Mouse (Mus musculus) forebrain, embryonic 15.5 days (tissue): ENCODE measurements around the gene Cc2d1b. TPM values are rescaled to one million over a fixed set of nuclear protein-coding genes. Genes with fewer than 3 reads are reported as not detected.

Experiments
- ATAC-seq: fragments of 200-750 bp; cut with Nextera tagmentation; replicated peaks from 2 replicates; pipeline ENCODE4 v1.8.0; 2017; ENCODE audit warnings: mild to moderate bottlenecking, moderate TSS enrichment, moderate library complexity
- H3K27ac ChIP-seq: fragments of 300-500 bp; sonication (generic); replicated peaks from 2 replicates; pipeline ENCODE4 v1.5.1; 2015; ENCODE audit warnings: mild to moderate bottlenecking, inconsistent platforms
- H3K27me3 ChIP-seq: fragments of 300-500 bp; sonication (generic); 2 replicates; pipeline ENCODE4 v1.6.1; 2015; ENCODE audit warnings: inconsistent platforms
- H3K36me3 ChIP-seq: fragments of 300-500 bp; sonication (generic); 2 replicates; pipeline ENCODE4 v1.6.1; 2015; ENCODE audit warnings: mild to moderate bottlenecking, inconsistent platforms
- H3K4me1 ChIP-seq: fragments of 300-500 bp; sonication (generic); 2 replicates; pipeline ENCODE4 v1.6.1; 2015; ENCODE audit warnings: inconsistent platforms
- H3K4me2 ChIP-seq: fragments of 300-500 bp; sonication (generic); replicated peaks from 2 replicates; pipeline ENCODE4 v1.6.1; 2015; ENCODE audit warnings: mild to moderate bottlenecking, inconsistent platforms
- H3K4me3 ChIP-seq: fragments of 300-500 bp; sonication (generic); 2 replicates; pipeline ENCODE4 v1.5.1; 2015; ENCODE audit warnings: mild to moderate bottlenecking, inconsistent platforms
- H3K9ac ChIP-seq: fragments of 300-500 bp; sonication (generic); replicated peaks from 2 replicates; pipeline ENCODE4 v1.6.1; 2015; ENCODE audit warnings: mild to moderate bottlenecking, inconsistent platforms
- H3K9me3 ChIP-seq: fragments of 300-500 bp; sonication (generic); 2 replicates; pipeline ENCODE4 v1.6.1; 2016; ENCODE audit warnings: inconsistent platforms
- WGBS: fragments of 180-500 bp; shearing (Covaris S2); methylation state at CpG from one replicate; pipeline ENCODE4 v1.1.7; 2015; ENCODE audit warnings: mixed read lengths; 5-methylcytosine and 5-hydroxymethylcytosine counted together
- polyA plus RNA-seq: library from polyadenylated mRNA; unstranded; fragments of >200 nt; fragmentation: Nextera tagmentation; extraction: Ambion mirVana; gene quantifications from 2 replicates; pipeline ENCODE4 v1.2.1, GENCODE M21; 2015

Gene Cc2d1b
- polyA plus RNA-seq, result 21.6 and 21.8 TPM in 2 replicates

- peak; percentile 94 for ATAC-seq
- H3K4me2 ChIP-seq, result peak within 1 kb of the TSS; percentile 83
- H3K36me3 ChIP-seq, result peaks cover 3% of the 10 kb centered on the region
- under 1% methylated on average over 84 of the region's 86 CpGs for WGBS
- H3K9ac ChIP-seq, result peak within 1 kb of the TSS; percentile 98
- peaks cover 20% of the 10 kb centered on the region for H3K4me1 ChIP-seq
- H3K27ac ChIP-seq, result peak within 1 kb of the TSS; percentile 91
- no peaks in the 10 kb centered on the region for H3K9me3 ChIP-seq
- H3K4me3 ChIP-seq, result peak within 1 kb of the TSS; percentile 84
- no peaks in the 10 kb centered on the region for H3K27me3 ChIP-seq
Observed at GRCm38 (mm10) chr4:108619587-108620341, at the start of gene Cc2d1b. Gene Cc2d1b (plus strand): TSS chr4:108619940.

- ATAC-seq, result no peak
- Histone ChIP-seq H3K4me2 (no peak overlapping the region), H3K9me3 (no peaks in the 10 kb centered on the region), H3K27ac (no peak overlapping the region), H3K4me1 (peaks cover 11% of the 10 kb centered on the region), H3K36me3 (peaks cover 63% of the 10 kb centered on the region), H3K4me3 (no peak overlapping the region), H3K9ac (no peak overlapping the region), H3K27me3 (no peaks in the 10 kb centered on the region)
- WGBS, result 97% methylated on average over 3 of the region's 3 CpGs
Observed at GRCm38 (mm10) chr4:108572644-108573043, 47.1 kb upstream of the Cc2d1b start.

- H3K9ac ChIP-seq, result peak within 1 kb of the TSS; percentile 75
- ATAC-seq, result peak; percentile 99
- no peaks in the 10 kb centered on the region for H3K9me3 ChIP-seq
- peak within 1 kb of the TSS; percentile 70 for H3K4me3 ChIP-seq
- peaks cover 29% of the 10 kb centered on the region for H3K4me1 ChIP-seq
- under 1% methylated on average over 64 of the region's 64 CpGs for WGBS
- H3K27me3 ChIP-seq, result no peaks in the 10 kb centered on the region
- H3K36me3 ChIP-seq, result peaks cover 15% of the 10 kb centered on the region
- peak within 1 kb of the TSS; percentile 79 for H3K27ac ChIP-seq
- H3K4me2 ChIP-seq, result peak within 1 kb of the TSS; percentile 75
Observed at GRCm38 (mm10) chr4:108578840-108579742, 40.6 kb upstream of the Cc2d1b start, which contains the start of the genes Prpf38a and Orc1. Gene Prpf38a (minus strand): TSS chr4:108579336. Gene Orc1 (plus strand): TSS chr4:108579423.

- WGBS, result under 1% methylated on average over 16 of the region's 16 CpGs
- H3K4me3 ChIP-seq, result peak overlapping the region; percentile 70
- no peaks in the 10 kb centered on the region for H3K9me3 ChIP-seq
- 0 out of 2 replicates have a peak, but pooled peaks have one; percentile 5 for ATAC-seq
- H3K4me2 ChIP-seq, result peak overlapping the region; percentile 75
- peaks cover 29% of the 10 kb centered on the region for H3K4me1 ChIP-seq
- no peaks in the 10 kb centered on the region for H3K27me3 ChIP-seq
- H3K27ac ChIP-seq, result no peak overlapping the region
- peak overlapping the region; percentile 44 for H3K9ac ChIP-seq
- peaks cover 10% of the 10 kb centered on the region for H3K36me3 ChIP-seq
Observed at GRCm38 (mm10) chr4:108579743-108580411, 39.9 kb upstream of the Cc2d1b start.

- H3K9ac ChIP-seq, result no peak overlapping the region
- no peaks in the 10 kb centered on the region for H3K4me1 ChIP-seq
- H3K4me3 ChIP-seq, result no peak overlapping the region
- H3K9me3 ChIP-seq, result no peaks in the 10 kb centered on the region
- H3K27me3 ChIP-seq, result no peaks in the 10 kb centered on the region
- no peak for ATAC-seq
- no peaks in the 10 kb centered on the region for H3K36me3 ChIP-seq
- H3K4me2 ChIP-seq, result no peak overlapping the region
- WGBS, result 87% methylated on average over 2 of the region's 2 CpGs
- H3K27ac ChIP-seq, result no peak overlapping the region
Observed at GRCm38 (mm10) chr4:108593376-108593775, 26.4 kb upstream of the Cc2d1b start.

- Histone ChIP-seq H3K4me1 (no peaks in the 10 kb centered on the region), H3K9ac (no peak overlapping the region), H3K27me3 (no peaks in the 10 kb centered on the region), H3K36me3 (no peaks in the 10 kb centered on the region), H3K4me3 (no peak overlapping the region), H3K9me3 (no peaks in the 10 kb centered on the region), H3K27ac (no peak overlapping the region), H3K4me2 (no peak overlapping the region)
- 95% methylated on average over 1 of the region's 1 CpGs for WGBS
- ATAC-seq, result no peak
Observed at GRCm38 (mm10) chr4:108595785-108596184, 24.0 kb upstream of the Cc2d1b start.

GRCm38 (mm10) chr4:108598306-108598705 lies 21.4 kb upstream of the Cc2d1b start:
- Histone ChIP-seq H3K9me3 (no peaks in the 10 kb centered on the region), H3K4me3 (no peak overlapping the region), H3K36me3 (0 out of 2 replicates have a peak, but pooled peaks cover 2% of the 10 kb centered on the region), H3K27ac (no peak overlapping the region), H3K4me2 (no peak overlapping the region), H3K9ac (no peak overlapping the region), H3K4me1 (no peaks in the 10 kb centered on the region), H3K27me3 (no peaks in the 10 kb centered on the region)
- no peak for ATAC-seq
- WGBS, result 83% methylated on average over 4 of the region's 4 CpGs

- no peaks in the 10 kb centered on the region for H3K9me3 ChIP-seq
- H3K36me3 ChIP-seq, result 0 out of 2 replicates have a peak, but pooled peaks cover 10% of the 10 kb centered on the region
- no peak for ATAC-seq
- H3K9ac ChIP-seq, result no peak overlapping the region
- 91% methylated on average over 7 of the region's 7 CpGs for WGBS
- no peaks in the 10 kb centered on the region for H3K27me3 ChIP-seq
- no peaks in the 10 kb centered on the region for H3K4me1 ChIP-seq
- no peak overlapping the region for H3K27ac ChIP-seq
- no peak overlapping the region for H3K4me2 ChIP-seq
- no peak overlapping the region for H3K4me3 ChIP-seq
Observed at GRCm38 (mm10) chr4:108601870-108602269, 17.9 kb upstream of the Cc2d1b start.

GRCm38 (mm10) chr4:108608651-108609050 lies 11.1 kb upstream of the Cc2d1b start:
- Histone ChIP-seq H3K4me3 (no peak overlapping the region), H3K27ac (no peak overlapping the region), H3K9ac (no peak overlapping the region), H3K4me2 (no peak overlapping the region), H3K4me1 (no peaks in the 10 kb centered on the region), H3K9me3 (no peaks in the 10 kb centered on the region), H3K36me3 (0 out of 2 replicates have a peak, but pooled peaks cover 10% of the 10 kb centered on the region), H3K27me3 (no peaks in the 10 kb centered on the region)
- ATAC-seq, result no peak
- 92% methylated on average over 3 of the region's 3 CpGs for WGBS

- Histone ChIP-seq H3K4me3 (no peak overlapping the region), H3K4me2 (no peak overlapping the region), H3K9me3 (no peaks in the 10 kb centered on the region), H3K4me1 (no peaks in the 10 kb centered on the region), H3K27ac (no peak overlapping the region), H3K36me3 (0 out of 2 replicates have a peak, but pooled peaks cover 4% of the 10 kb centered on the region), H3K27me3 (no peaks in the 10 kb centered on the region), H3K9ac (no peak overlapping the region)
- no peak for ATAC-seq
- 88% methylated on average over 5 of the region's 5 CpGs for WGBS
Observed at GRCm38 (mm10) chr4:108610935-108611334, 8.8 kb upstream of the Cc2d1b start.

GRCm38 (mm10) chr4:108618586-108618985 lies 1.2 kb upstream of the Cc2d1b start:
- H3K36me3 ChIP-seq, result no peaks in the 10 kb centered on the region; the same call in 1 of the 2 replicates
- H3K9me3 ChIP-seq, result no peaks in the 10 kb centered on the region
- no peak for ATAC-seq
- no peak overlapping the region for H3K4me3 ChIP-seq
- H3K27me3 ChIP-seq, result no peaks in the 10 kb centered on the region
- H3K4me2 ChIP-seq, result peak overlapping the region; percentile 83
- H3K27ac ChIP-seq, result no peak overlapping the region
- H3K4me1 ChIP-seq, result peaks cover 20% of the 10 kb centered on the region
- 77% methylated on average over 4 of the region's 4 CpGs for WGBS
- H3K9ac ChIP-seq, result peak overlapping the region; percentile 98; the same call in 1 of the 2 replicates
